Mouse (Mus musculus) left cerebral cortex, postnatal 25 days (tissue): ENCODE data around the gene Ttll12. TPM values are rescaled to one million over a fixed set of nuclear protein-coding genes. Genes with fewer than 3 reads are reported as not detected.

Source experiments
- DNase-seq, 2 experiments: peaks; one replicate each; pipeline ENCODE4 v3.0.0; 2022; ENCODE audit warnings: low spot score in 2 of 2, mixed read lengths in 1 of 2
- intact Hi-C: fragments of 180-260 bp; cut with DNase I; formaldehyde crosslinking; loops from one replicate; pipeline ENCODE4 v1.15.1; 2025
- total RNA-seq, 2 experiments: library from RNA; stranded (reverse); gene quantifications; 2 replicates each; pipeline ENCODE4 v1.2.3; 2021

The Ttll12 gene
- total RNA-seq, 2 experiments from 2014 or later: 10.9 to 12.3 TPM

GRCm38 (mm10) chr15:83530688-83531087 lies 64.3 kb downstream of the Ttll12 start:
- no peak for DNase-seq
- intact Hi-C loops: no loop called here

- intact Hi-C loops: no loop called here
Measured at GRCm38 (mm10) chr15:83530233-83530632, 64.7 kb downstream of the Ttll12 start.

GRCm38 (mm10) chr15:83529765-83530164 lies 65.2 kb downstream of the Ttll12 start:
- intact Hi-C loops: no loop called here

More at GRCm38 (mm10) chr15:83530233-83530632, 64.7 kb downstream of the Ttll12 start:
- no peak for DNase-seq

GRCm38 (mm10) chr15:83528892-83529291 lies 66.1 kb downstream of the Ttll12 start:
- intact Hi-C loops: no loop called here
- no peak for DNase-seq

More at GRCm38 (mm10) chr15:83529765-83530164, 65.2 kb downstream of the Ttll12 start:
- DNase-seq: no peak

GRCm38 (mm10) chr15:83527747-83528146 lies 67.2 kb downstream of the Ttll12 start:
- intact Hi-C loops: no loop called here
- DNase-seq: no peak

GRCm38 (mm10) chr15:83527092-83527437 lies 67.9 kb downstream of the Ttll12 start:
- DNase-seq: no peak
- intact Hi-C loops: no loop called here

- DNase-seq: peak in 1 of 2 experiments; percentile 16
Measured at GRCm38 (mm10) chr15:83526424-83527091, 68.4 kb downstream of the Ttll12 start, which contains the start of gene Bik. TSS of gene Bik (plus strand) at chr15:83526862.

More at GRCm38 (mm10) chr15:83526424-83527091, 68.4 kb downstream of the Ttll12 start, which contains the start of gene Bik:
- intact Hi-C loops: no loop called here

Other genes starting within 250 kb of the Ttll12 start
- 10 to 100 TPM; 17.3 to 24.4 TPM for gene Arfgap3, start 244.9 kb downstream of the Ttll12 start, total RNA-seq
- 10 to 100 TPM; 90.1 to 97.8 TPM for gene Pacsin2, start 130.6 kb downstream of the Ttll12 start, total RNA-seq
- gene Ttll1, start 84.3 kb downstream of the Ttll12 start, total RNA-seq: 10 to 100 TPM; 50.6 to 52.6 TPM
- gene Bik, start 68.3 kb downstream of the Ttll12 start, total RNA-seq: not detected
- gene Tspo, start 31.6 kb downstream of the Ttll12 start, total RNA-seq: 1 to 10 TPM; 4.0 to 4.8 TPM
- 10 to 100 TPM; 24.6 to 27.2 TPM for gene Mcat, start 31.4 kb downstream of the Ttll12 start, total RNA-seq
- gene Scube1, start 129.9 kb upstream of the Ttll12 start, total RNA-seq: 10 to 100 TPM; 82.1 to 84.7 TPM
- 100 to 1,000 TPM; 170 to 215 TPM for gene Mpped1, start 184.3 kb upstream of the Ttll12 start, total RNA-seq